Mouse (Mus musculus) embryonic facial prominence, embryonic 10.5 days (tissue): ENCODE results near the gene Sbno1. TPM values are rescaled to one million over a fixed set of nuclear protein-coding genes. Genes with fewer than 3 reads are reported as not detected.

Source experiments
- DNase-seq: peaks from one replicate; pipeline ENCODE4 v3.0.0-alpha.2; 2017; ENCODE audit warnings: low spot score
- H3K27ac ChIP-seq: fragments of 300-500 bp; sonication (generic); replicated peaks from 2 replicates; pipeline ENCODE4 v1.5.1; 2016; ENCODE audit warnings: mild to moderate bottlenecking
- H3K27me3 ChIP-seq: fragments of 300-500 bp; sonication (generic); replicated peaks from 2 replicates; pipeline ENCODE4 v1.6.1; 2016; ENCODE audit warnings: low read depth, mild to moderate bottlenecking; ENCODE audit not compliant: poor library complexity, severe bottlenecking
- H3K36me3 ChIP-seq: fragments of 300-500 bp; sonication (generic); replicated peaks from 2 replicates; pipeline ENCODE4 v1.6.1; 2016; ENCODE audit warnings: mild to moderate bottlenecking, moderate library complexity
- H3K4me1 ChIP-seq: fragments of 300-500 bp; sonication (generic); 2 replicates; pipeline ENCODE4 v1.6.1; 2016
- H3K4me3 ChIP-seq: fragments of 300-500 bp; sonication (generic); 2 replicates; pipeline ENCODE4 v1.5.1; 2016; ENCODE audit warnings: mild to moderate bottlenecking, moderate library complexity
- H3K9me3 ChIP-seq: fragments of 300-500 bp; sonication (generic); 2 replicates; pipeline ENCODE4 v1.6.1; 2016; ENCODE audit warnings: mild to moderate bottlenecking
- WGBS: fragments of 180-500 bp; shearing (Covaris S2); methylation state at CpG from one replicate; pipeline ENCODE4 v1.1.7; 2016; 5-methylcytosine and 5-hydroxymethylcytosine counted together
- microRNA-seq: library from miRNA; unstranded; fragments of <30 nt; microRNA quantifications from one replicate; pipeline ENCODE4, GENCODE M21; 2017
- polyA plus RNA-seq: library from polyadenylated mRNA; unstranded; fragments of >200 nt; fragmentation: Nextera tagmentation; extraction: Ambion mirVana; gene quantifications from 2 replicates; pipeline ENCODE4 v1.2.1, GENCODE M21; 2016

Sbno1 gene
- polyA plus RNA-seq, 1 experiment from 2014 or later = 98.3 TPM

GRCm38 (mm10) chr5:124337909-124338308 lies 87.9 kb downstream of the Sbno1 start:
- 59% methylated on average over 9 of the region's 9 CpGs for WGBS
- Histone ChIP-seq H3K4me3 (no peak overlapping the region), H3K36me3 (peaks cover 17% of the 10 kb centered on the region), H3K27me3 (no peaks in the 10 kb centered on the region), H3K27ac (no peak overlapping the region), H3K4me1 (peaks cover 38% of the 10 kb centered on the region), H3K9me3 (no peaks in the 10 kb centered on the region)
- no peak for DNase-seq

DNA sequence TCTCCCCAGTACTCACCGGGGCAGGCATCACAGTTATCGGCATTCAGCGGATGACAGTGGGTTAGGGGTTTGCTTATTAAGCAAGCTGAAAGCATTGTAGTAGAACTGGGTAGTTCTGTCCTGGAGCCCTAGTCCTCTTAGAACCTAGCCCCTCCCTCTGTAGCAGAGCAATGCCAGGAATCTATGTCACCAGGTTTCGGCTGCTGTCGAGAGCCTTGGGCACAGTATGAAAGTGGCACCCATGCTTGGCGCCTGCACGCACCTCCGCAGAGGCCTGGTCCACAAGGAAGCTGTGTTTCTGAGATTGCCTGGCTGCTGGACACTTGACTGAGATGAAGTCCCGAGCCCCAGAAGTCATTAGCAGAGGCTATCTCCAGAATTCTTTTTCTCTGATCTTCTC lies 88.7 kb downstream of the Sbno1 start:
- no peak overlapping the region for H3K27ac ChIP-seq
- WGBS = 88% methylated on average over 9 of the region's 9 CpGs
- H3K36me3 ChIP-seq = peaks cover 17% of the 10 kb centered on the region
- no peaks in the 10 kb centered on the region for H3K27me3 ChIP-seq
- H3K4me1 ChIP-seq = peaks cover 38% of the 10 kb centered on the region
- H3K9me3 ChIP-seq = no peaks in the 10 kb centered on the region
- no peak for DNase-seq
- no peak overlapping the region for H3K4me3 ChIP-seq

GRCm38 (mm10) chr5:124334392-124334791 lies 91.4 kb downstream of the Sbno1 start:
- 55% methylated on average over 6 of the region's 6 CpGs for WGBS
- Histone ChIP-seq H3K4me3 (no peak overlapping the region), H3K4me1 (peaks cover 38% of the 10 kb centered on the region), H3K9me3 (no peaks in the 10 kb centered on the region), H3K27ac (peak overlapping the region; percentile 63), H3K27me3 (no peaks in the 10 kb centered on the region), H3K36me3 (peaks cover 10% of the 10 kb centered on the region)
- DNase-seq = peak; percentile 32

DNA sequence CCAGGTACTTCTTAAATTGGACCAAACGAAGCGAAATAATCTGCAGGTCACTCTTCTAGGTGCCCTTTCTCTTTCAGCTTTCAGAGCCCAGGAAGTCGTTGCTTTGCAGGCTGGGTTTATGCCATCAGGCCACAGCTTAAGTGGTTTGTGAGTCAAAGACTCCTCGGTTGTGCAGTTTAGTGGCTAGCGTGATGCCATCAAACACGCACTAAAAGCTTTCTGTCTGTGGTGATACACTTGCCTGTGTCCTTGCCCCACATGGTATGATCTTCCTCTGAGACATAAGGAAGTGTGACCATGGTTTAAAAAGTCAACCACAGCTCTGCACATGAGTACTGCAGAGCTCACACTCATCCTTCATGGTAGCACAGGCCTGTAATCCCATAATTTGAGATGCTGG lies 95.7 kb downstream of the Sbno1 start:
- Histone ChIP-seq H3K27me3 (no peaks in the 10 kb centered on the region), H3K4me3 (no peak overlapping the region), H3K4me1 (peaks cover 34% of the 10 kb centered on the region), H3K9me3 (no peaks in the 10 kb centered on the region), H3K27ac (no peak overlapping the region), H3K36me3 (peaks cover 1% of the 10 kb centered on the region)
- no peak for DNase-seq
- WGBS = 91% methylated on average over 6 of the region's 6 CpGs

DNA sequence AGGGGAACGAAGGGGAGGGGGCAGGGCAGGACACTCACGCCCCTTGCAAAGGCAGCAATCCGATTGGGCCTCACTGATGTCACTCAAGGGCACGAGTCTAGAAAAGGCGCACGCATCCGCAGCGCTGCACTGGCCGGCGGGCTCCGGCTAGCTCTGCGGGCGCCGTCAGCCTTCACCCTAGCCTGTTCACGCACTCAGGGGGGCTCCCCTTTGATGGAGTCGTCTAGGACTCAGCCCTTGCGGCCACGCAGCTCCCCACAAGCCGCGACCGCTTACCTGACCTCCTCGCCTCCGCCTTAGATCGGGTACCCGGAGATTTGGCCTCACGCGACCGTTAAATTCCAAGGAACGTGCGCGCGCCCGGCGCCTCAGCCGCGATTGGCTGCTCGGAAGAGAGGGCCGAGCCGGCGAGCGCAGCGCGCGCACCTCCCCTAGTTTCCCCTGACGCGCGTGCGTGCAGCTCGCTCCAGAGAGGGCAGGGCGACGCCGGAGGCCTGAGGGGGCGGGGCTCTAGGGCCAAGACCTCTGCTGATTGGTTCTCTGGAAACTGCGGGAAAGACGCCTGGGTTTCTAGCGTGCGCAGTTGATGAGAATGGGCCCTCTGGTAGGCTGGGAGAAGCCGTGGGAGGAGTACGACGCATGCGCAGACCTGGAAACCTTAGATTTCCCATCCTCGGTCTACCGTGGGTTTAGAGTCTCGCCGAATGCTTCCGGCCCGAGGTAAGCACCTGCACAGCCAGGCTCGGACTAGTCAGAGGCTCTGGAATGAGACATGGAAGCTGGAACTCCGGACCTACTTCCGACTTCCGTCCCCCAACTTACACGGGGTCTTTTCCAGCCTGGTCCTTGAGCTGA lies 98.1 kb downstream of the Sbno1 start, which contains the start of the genes Mphosph9 and 2810006K23Rik:
Mphosph9 (minus strand) TSS at position 463 of the 855 bp plus-strand sequence.
2810006K23Rik (plus strand) TSS at position 580 of the 855 bp plus-strand sequence.
- WGBS = under 1% methylated on average over 72 of the region's 72 CpGs
- peaks cover 22% of the 10 kb centered on the region for H3K36me3 ChIP-seq
- peak within 1 kb of the TSS; percentile 83 for H3K4me3 ChIP-seq
- DNase-seq = peak; percentile 100
- H3K27me3 ChIP-seq = no peaks in the 10 kb centered on the region
- H3K27ac ChIP-seq = peak within 1 kb of the TSS; percentile 99
- H3K4me1 ChIP-seq = peaks cover 18% of the 10 kb centered on the region
- no peaks in the 10 kb centered on the region for H3K9me3 ChIP-seq

- 5% methylated on average over 8 of the region's 8 CpGs for WGBS
- peak; percentile 21 for DNase-seq
- Histone ChIP-seq H3K27ac (peak overlapping the region; percentile 99), H3K4me3 (peak overlapping the region; percentile 83), H3K9me3 (no peaks in the 10 kb centered on the region), H3K27me3 (no peaks in the 10 kb centered on the region), H3K4me1 (peaks cover 18% of the 10 kb centered on the region), H3K36me3 (peaks cover 31% of the 10 kb centered on the region)
These were observed 99.0 kb downstream of the Sbno1 start for GRCm38 (mm10) chr5:124326829-124327228.

Small RNA genes lying within 50 kb of the gene (microRNA-seq; reads per million reads assigned to microRNA genes)
- not detected for gene Gm27486

Other genes with a start within 250 kb of the Sbno1 start
- 3.2 and 4.0 TPM in 2 replicates for gene Pitpnm2, start 176.2 kb downstream of the Sbno1 start, polyA plus RNA-seq
- gene Mphosph9, start 98.0 kb downstream of the Sbno1 start, polyA plus RNA-seq = 19.0 and 21.2 TPM in 2 replicates
- gene 2810006K23Rik, start 97.9 kb downstream of the Sbno1 start, polyA plus RNA-seq = 20.9 and 25.2 TPM in 2 replicates
- 72.0 and 78.0 TPM in 2 replicates for gene Cdk2ap1, start 62.9 kb downstream of the Sbno1 start, polyA plus RNA-seq
- 48.5 and 55.7 TPM in 2 replicates for gene Kmt5a, start 13.9 kb upstream of the Sbno1 start, polyA plus RNA-seq
- 24.9 and 26.0 TPM in 2 replicates for gene Rilpl2, start 52.4 kb upstream of the Sbno1 start, polyA plus RNA-seq
- gene Snrnp35, start 57.1 kb upstream of the Sbno1 start, polyA plus RNA-seq = 28.3 and 28.8 TPM in 2 replicates
- gene Rilpl1, start 105.4 kb upstream of the Sbno1 start, polyA plus RNA-seq = 23.1 and 26.4 TPM in 2 replicates
- gene Tmed2, start 114.7 kb upstream of the Sbno1 start, polyA plus RNA-seq = 453 and 454 TPM in 2 replicates
- 16.7 and 18.2 TPM in 2 replicates for gene Ddx55, start 126.9 kb upstream of the Sbno1 start, polyA plus RNA-seq
- gene Eif2b1, start 153.1 kb upstream of the Sbno1 start, polyA plus RNA-seq = 83.7 and 88.2 TPM in 2 replicates
- 114 TPM in 2 replicates for gene Gtf2h3, start 153.1 kb upstream of the Sbno1 start, polyA plus RNA-seq
- 40.8 and 45.0 TPM in 2 replicates for gene Atp6v0a2, start 202.6 kb upstream of the Sbno1 start, polyA plus RNA-seq